Mouse (Mus musculus) retina, adult 2 months (tissue): ENCODE results near the gene Arg1.

Source experiments
- DNase-seq: peaks from one replicate; pipeline ENCODE4 v3.0.0-alpha.2; 2012; ENCODE audit warnings: low read depth, low spot score

Arg1 gene

DNA sequence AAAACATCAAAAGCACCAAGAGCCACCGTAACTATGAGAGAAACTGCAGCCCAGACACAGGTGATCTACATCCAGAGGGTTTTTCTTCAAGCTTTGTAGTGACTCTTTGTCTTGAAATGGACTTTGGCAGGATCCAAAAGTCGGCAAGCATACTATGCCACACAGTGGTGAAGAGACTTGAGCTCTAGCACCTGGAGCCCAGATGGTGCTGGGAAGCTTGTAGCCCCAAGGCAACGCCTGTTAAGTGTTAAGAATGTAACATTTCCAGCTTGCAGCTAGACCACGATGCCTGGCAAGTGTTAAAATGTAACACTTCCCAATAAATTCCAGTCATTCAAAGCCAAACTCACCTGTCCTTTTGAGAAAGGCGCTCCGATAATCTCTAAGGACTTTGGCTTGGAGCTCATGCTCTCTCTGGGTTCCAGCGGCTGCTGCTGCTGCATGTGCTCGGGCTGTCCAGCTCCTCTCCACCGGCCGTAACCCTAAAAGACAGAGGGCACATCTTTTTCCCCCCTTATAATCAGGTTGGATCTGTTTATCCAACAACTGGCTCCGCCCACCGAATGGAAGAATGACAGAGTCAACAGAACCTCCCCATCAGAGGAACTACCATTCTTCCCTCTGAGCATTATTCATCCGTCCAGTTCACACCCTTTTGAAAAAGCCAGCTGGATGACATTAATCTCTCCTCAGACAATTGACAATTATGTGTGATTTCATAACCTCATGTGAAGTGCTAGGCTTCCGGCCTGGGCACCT is at the start of gene Arg1:
Arg1 (minus strand) TSS at position 523 of the 759 bp plus-strand sequence.
- DNase-seq = no peak

DNA sequence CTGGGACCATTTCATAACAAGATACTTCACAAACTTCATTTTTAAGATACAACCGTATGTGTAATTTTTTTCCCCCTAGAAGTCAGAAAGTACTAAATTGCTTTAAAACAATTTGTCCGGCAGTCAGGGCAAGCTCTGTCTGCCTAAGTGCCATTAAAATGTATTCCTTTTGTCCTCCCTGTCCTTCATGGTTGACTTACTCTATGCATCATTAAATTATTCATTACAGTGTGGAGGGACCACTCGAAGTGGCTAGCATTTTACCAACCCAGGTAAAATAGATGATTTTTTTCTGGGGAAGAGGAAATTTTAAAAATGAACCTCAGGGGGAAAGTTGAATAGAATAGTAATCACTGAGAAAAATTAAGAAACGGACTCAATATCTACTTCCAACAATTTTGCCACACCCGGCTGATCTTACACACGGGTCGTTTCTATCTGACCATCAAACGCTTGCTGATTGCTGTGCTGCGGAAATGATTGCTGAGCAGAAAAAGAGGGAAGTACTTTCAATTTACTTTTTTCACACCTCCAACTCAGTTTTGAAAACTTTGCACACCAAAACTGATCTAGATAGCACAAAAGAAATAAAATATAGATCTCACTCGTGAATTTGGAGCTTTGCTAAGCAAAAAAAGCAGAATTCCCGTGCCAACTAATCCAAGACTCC is 46.7 kb upstream of the Arg1 start:
- no peak for DNase-seq

DNA sequence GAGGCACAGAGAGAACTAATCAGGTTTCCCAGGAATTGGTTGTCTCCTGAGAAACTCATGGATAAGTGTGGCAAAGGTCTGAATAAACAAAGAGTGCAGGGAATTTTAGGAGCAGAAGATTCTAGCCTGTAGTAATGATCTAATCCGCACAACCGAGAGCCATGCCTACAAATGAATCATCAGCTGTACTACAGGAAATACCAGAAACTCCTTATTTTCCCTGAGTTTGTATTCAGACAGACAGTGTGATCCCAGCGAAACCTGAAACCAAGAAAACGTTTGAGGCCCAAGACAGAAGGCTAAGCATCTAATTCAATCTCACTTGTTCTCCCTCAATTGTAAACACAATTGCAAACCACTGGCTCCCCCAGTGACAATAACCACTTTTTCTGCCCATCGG is 46.1 kb upstream of the Arg1 start:
- DNase-seq = no peak

DNA sequence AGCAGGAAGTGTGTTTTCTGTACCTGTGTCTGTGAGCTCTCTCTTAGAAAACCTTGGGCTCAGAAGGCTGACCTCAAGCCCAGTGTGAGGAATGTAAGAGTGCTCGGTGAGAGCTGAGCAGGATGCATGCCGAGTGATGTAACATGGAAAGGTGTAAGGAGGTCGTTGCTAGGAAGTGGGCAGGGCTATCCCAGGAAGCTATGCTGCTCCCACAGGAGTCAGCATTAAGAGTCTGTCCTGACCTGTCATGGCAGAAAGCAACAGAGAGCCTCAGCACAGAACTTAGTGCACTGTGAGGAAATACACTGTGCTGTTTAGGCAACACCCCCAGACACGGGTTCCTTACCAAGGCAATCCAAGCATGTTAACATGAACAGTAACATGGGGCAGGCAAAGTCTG is 45.6 kb upstream of the Arg1 start:
- DNase-seq = no peak

DNA sequence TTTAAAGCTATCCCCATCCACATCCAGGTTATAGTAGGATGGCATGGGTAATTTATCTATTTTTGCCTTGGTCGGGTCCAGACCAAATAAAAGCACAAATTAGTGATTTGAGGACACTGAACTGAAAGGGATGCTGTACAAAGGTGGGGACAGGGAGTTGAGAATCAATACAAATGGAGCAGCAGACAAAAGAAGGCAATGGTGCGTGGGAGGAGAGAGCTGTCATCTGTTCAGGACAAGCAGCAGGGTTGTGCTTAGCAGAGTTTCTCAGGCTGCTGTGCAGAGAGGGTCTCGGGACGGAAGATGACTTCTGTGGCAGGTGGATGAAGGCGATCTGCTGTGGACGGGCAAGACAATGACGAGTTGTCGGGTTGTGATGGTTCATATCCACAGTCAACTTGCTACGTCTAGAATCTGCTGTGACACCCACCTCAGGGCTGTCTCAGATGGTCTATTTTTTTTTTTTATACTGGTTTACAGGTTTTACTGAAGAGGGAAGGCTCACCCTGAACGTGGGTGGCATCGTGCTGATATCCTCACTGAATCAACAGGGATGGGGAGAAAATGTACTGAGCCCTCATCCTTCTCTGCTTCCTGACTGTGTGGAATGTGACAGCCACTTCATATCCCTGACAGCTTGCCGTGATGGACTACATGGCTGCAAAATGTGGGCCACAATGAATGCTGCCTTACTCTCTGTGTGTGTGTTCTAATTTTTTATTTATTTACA is 38.7 kb upstream of the Arg1 start:
- DNase-seq = no peak

DNA sequence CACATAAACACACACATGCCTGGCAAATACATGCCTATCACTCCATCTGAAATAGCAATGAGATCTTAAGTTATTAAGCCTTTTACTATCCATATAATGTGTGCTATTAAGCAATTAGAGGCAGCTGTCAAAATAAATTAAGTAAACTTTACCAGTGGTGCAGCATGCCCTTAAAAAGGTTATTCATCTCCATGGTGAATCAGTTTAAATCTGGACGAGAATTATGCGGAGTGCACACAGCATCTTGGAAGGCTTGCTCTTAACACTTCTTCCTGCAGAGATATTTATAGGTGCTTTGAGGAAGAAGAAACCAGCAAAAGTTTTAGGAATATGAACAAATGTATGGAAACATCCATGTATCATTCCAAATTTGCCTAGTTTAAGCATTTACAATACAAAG is 34.6 kb upstream of the Arg1 start:
- no peak for DNase-seq

DNA sequence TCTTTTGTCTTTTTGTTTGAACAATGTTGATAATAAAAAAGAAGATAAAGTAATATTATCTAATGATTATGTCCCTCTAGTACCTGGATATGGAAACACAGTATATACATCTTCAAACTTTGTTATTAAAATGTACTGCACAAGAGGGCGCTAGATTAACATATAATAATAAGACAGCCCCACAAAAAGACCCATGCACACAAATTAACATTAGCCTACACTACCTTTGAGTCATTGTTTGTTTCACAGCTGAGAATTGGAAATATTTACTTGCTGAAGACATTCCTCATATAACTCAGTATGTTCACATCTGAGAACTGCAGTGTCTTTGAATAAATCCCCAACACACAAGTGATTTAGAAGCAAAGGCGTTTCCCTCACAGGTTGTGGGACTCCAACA is 33.8 kb upstream of the Arg1 start:
- DNase-seq = no peak

DNA sequence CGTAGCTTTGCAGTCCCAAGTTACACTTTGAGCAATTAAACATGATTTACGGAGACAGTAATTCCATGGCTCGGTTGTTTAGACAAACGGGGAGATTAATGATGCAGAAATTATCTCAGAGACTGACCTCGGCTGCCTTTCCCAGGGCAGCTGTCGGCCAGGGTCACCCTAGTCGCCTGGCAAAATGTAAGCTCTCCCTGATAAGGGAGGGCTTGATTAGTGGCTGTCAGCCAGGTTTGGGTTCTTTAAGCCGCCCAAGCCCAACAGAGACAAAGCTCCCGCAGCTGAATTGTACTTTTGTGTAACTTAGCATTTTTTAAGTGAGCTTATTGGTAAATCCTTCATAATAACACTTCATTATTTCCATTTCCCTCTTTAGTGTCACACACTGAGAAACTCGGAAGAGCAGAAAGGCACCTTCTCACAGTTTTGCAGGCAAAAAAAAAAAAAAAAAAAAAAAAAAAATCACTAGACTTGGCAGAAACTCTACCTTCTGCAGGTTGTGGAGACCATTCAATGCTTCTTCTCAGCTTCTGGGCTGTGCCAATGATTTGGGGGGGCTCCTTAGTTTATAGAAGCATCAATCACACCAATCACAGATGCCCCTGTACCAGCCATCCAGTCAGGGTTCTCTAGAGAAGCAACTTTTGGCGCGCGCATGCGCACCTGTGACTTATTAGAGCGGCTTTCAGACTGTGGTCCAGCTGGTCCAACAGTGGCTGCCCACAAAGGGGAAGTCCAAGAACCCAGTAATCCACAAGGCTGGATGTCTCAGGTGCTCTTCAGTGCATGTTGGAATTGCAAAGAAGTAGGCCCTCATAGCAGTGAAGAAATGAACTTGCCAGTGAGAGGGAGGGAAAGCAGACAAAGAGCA is 32.0 kb upstream of the Arg1 start:
- DNase-seq = peak; percentile 48

DNA sequence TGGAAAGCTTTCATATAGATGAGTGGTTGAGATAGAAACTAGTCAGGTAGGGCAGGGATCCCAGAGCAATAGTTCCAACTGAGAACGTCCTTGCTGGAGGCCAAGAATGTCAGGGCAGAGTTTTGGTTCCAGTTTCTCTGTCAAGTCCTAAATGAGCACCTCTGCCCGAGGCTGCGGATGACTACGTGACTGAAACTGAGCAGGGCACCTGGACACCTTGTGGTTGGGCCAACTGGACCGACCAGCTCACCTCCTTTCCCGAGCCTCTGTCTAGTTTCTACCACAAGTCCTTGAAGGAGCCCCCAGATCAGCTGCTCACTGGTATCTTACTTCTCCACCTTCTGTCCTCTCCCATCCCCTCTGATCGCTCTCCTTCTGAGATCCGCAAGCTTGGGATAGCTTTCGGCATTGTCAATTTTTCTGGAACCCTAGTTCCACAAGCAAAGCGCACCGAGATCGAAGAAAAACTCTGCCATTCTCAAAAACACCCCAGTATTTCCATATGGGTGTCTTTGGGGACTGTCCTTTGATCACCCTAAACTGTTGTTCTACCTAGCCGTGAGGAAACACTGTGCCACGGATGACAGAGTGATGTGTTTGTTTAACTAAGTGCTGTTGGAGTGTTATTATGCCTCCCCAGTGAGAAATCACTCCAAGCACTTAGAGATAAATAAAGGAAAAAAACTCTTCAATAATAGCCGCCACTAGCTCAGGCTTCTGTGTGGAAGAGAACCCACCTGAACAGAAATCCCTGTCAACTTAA is 31.2 kb upstream of the Arg1 start:
- no peak for DNase-seq

DNA sequence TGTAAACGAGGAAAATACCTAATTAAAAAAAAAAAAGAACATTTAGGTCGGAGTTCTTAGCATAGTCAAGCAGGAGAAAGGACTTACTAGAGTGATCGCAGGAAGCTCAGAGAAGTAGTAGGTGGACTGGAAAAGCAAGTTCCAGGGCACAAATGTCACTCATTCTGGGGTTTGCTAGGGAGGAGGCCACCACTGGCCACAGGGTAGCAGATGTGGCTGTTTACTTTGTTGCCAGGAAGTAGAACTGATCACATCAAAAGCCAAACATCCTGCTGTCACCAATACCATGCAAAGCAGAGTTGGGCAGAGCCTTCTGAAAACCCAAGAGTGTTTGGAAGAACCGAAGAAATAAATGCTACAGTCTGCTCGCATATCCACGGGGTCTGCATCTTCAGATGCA is 26.6 kb upstream of the Arg1 start:
- no peak for DNase-seq

DNA sequence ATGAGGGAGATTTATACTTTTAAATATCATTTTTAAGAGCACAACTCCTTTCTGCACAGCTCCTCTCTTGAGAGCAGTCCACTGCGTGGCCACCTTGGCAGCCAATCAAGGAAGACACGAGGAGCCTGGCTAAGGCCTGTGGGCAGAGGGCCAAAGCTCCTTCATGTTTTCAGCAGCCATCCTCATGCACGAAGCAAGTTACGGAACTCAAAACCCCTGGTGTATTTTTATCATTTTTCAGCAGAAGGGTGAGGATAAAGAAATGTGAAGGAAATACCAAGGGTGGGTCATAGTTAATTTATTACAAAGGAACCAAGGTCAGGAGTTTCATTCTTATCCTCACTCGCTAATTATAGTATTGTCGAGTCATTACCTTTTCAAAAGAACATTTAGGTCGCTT is 25.3 kb upstream of the Arg1 start:
- DNase-seq = no peak

DNA sequence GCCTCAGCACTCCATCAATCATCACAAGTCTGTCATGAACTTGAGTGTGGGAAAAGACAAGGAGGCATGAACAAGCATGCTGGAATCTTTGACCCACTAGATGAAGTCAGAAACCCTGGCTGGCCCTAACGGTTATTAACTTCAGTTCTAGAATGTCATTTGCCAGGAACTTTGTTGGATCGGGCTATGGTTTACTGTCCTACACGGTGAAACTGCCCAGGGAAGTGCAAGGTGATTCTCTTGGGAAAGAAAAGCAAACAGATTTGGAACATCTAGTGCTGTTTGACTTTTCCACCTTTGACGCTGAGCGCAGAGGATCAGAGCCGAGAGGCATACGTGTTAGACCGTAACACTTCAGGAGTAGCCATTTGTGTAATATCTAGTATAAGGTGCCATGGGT is 24.3 kb upstream of the Arg1 start:
- no peak for DNase-seq

DNA sequence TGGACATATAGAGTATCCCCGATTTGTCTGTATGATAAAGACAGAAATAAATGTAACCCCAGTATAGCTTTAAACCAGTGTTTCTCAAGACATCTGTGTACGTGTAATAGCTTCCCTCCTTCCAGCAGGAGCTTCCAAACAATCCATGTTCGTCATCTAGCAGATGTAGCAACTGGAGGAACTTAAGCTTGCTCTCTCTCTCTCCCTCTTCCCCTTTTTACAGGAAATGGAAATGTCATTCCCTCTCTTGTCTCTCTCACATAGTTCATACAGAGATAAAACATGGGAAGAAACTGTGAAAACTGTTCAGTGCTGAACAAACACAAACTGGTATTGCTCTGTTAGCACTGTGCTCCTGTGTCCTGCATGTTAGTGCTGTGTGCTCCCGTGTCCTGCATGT is 22.9 kb upstream of the Arg1 start:
- no peak for DNase-seq

DNA sequence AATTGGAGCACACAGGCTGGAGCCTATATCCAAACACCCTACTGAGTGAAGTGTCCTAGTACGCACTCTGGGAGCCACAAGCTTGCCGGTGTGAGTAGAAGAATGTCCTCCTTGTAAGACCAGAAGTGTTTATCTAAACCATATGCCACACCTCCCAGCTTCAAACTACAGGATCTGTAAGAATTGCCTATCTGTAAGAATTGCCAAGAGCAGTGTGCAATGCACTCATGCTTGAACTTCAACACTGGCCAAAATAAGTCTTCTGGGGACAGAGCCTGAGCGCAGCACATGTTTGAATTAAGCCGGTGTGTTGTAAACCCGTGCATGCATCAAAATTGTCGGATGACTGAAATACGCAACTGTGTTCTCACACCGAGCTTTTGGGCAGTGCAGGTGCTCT is 21.0 kb upstream of the Arg1 start:
- no peak for DNase-seq

DNA sequence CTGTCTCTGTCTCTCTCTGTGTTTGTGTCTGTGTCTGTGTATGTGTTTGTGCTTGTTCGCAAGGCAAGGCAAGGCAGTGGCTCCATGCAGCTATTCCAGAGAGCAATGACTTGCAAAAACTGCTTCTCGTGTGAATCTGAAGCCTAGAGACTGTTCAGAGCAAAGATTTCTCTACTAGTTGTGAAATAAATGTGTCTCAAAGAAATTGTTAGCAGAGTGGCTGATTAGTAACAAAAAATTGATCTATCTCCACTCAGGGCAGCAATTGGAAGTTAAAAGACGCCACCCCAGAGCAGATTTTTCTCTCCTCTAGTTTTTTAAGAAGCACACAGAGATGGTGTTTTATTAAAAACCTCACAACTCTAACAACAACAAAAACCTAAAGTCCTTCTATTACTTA is 20.6 kb upstream of the Arg1 start:
- no peak for DNase-seq

DNA sequence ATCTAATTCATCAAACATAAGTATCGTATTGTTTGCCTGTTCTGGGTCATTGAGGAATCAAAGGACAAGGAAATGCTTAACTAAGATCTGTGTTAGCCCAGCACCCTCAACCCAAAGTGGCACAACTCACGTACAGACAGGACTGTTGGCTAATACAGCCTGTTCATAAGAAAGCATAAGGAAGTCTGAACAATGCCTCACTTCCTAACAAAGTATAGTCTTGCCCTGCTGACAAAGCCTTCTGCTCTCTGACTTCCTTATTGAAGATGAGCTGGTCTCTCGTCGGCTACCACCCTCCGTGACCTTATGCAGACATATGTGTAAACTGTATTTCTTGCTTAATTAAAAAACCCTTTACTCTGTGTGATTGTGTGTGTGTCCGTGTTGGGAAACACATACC is 2.9 kb upstream of the Arg1 start:
- DNase-seq = no peak

DNA sequence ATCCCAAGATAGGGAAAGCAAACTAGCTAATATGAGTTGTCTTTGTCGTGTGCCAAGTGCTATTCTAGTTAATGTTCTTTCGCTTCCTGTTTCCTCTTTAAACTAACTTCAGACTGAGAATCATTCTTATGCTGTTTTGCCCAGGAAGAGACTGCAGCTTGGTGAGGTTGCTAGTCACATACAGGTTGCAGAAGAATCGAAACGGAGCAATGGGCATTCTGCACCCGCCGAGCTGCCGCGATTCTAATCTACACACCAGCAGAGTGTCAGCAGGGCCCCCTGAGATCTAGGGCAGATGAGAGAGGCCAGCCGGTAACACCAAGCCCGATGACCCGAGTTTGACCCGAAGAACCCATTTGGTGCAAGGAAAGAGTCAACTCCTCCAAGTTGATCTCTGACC is 788 bp upstream of the Arg1 start:
- DNase-seq = no peak

DNA sequence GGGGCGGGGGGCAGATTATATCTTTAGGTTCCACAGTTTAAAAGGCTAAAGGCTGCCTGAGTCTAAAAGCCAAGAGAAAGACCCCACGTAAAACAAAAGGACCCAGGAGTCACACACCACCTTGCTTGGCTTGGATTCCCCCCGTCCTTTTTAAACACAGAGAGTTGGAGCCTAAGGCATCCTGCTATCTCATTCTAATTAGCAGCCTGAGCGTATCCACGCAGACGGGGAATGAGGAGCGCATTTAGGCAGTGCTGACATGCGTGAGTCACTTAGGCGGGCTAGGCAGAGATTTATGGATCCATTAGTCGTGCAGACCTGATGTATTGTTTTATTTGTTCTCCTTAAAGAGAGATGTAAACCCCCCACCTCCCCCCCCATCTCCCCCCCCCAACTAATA is 904 bp downstream of the Arg1 start:
- DNase-seq = no peak

DNA sequence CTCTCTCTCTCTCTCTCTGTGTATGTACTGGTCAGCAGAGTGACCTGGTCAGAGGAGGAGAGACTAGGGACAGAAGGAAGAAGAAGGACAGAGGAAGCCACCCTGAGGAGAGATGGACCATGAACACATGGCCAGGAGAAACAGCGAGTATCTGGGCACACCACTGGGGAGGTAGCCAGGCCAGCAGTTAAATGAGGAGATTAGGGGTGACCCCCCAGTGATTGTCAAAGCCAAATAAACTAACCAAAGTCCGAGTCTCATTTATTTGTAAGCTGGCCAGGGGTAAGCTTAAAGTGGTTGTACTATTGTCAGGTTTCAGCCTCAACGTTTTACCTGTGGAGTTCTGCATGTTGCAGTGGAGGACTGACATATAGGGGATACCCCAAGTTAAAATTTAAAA is 3.0 kb downstream of the Arg1 start:
- DNase-seq = no peak

DNA sequence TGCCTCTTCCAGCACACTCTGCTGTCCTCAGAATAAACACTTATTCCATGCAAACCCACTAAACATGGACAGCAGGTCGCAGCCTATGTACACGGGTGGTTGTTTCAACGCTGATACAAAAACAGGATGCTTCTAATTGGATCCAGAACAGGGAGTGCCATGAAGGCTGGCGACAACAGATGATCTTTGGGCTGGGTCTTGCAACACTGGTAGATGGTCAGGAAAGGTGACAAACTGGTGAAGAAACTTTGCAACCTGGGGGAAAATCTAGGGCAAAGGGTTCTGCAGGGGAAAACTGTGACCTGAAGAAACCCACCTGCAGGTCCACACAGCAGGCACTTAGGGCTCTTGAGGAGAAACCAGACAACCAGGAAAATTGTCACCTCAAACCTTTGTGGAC is 4.3 kb downstream of the Arg1 start:
- DNase-seq = no peak

DNA sequence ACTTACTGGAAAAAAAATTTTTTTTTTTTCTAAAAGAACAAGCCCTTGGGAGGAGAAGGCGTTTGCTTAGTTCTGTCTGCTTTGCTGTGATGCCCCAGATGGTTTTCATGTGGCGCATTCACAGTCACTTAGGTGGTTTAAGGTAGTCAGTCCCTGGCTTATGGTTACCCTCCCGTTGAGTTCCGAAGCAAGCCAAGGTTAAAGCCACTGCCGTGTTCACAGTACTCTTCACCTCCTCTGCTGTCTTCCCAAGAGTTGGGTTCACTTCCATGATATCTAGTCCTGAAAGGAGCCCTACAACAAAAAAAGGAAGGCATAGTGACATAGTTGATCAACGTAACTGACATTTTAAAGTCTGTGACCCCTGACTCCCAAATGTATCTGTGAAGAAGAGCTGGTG is 11.8 kb downstream of the Arg1 start:
- no peak for DNase-seq
